Comparison of ENCODE assay signal across 9 mouse cellular contexts in the genomic region with DNA sequence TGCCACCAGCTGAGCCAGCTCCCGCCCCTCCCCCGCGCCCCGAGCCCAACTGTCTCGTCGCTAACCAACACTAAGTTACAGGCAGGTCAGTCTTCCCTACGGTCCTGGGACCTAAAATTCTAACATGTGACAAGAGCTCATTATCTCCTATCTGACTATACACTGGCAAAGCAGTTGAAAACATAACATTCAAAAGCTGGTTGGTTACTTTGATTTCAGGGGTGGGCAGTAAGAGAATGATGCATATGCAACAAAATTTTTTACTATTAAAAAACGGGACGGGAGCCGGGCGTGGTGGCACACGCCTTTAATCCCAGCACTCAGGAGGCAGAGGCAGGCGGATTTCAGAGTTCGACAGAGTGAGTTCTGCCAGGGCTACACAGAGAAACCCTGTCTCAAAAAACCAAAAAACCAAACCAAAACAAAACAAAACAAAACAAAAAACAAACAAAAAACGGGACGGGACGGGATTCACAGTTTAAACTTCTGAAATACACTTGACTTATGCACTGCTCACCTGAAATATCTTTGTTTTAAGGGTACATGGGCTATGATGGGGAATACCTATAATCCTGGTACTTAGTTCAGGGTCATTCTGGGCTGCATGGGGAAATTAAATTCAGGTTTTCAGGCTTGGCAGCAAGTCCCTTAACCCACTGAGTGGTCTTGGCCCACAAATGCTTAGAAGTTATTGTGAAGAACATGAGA. TPM values are rescaled to one million over a fixed set of nuclear protein-coding genes. Genes with fewer than 3 reads are reported as not detected.
DNase-seq lines count a peak whose midpoint lies in the region; ATAC-seq and TF ChIP-seq lines count a peak whose summit lies in the region.
"Had no signal": no experiment of that assay in that cellular context is flagged by ENCODE, and none has a peak within 500 bp of the region (broad histone marks: within the 10 kb centered on the region; RNA-seq: fewer than 3 reads in every experiment).

No protein-coding gene starts in this region.

- H3K27ac ChIP-seq in embryonic facial prominence, embryonic 10.5 days (replicated peaks), result peak overlapping the region; percentile 70
- no peak overlapping the region for H3K27ac ChIP-seq in hindbrain, embryonic 16.5 days (ENCODE audit: low read depth, low read length)
- peak overlapping the region; percentile 46 for H3K27ac ChIP-seq in liver, postnatal 0 days (ENCODE audit: low read depth)

- peak overlapping the region; percentile 44 for H3K4me2 ChIP-seq in hindbrain, embryonic 16.5 days (ENCODE audit: low read length)
- H3K4me2 ChIP-seq in liver, postnatal 0 days (ENCODE audit: low read depth, low read length), result peak overlapping the region; percentile 72

- no peak for ATAC-seq in hindbrain, embryonic 16.5 days
- no peak for ATAC-seq in liver, postnatal 0 days

- H3K4me3 ChIP-seq in embryonic facial prominence, embryonic 10.5 days, result peak overlapping the region; percentile 56
- peak overlapping the region; percentile 13; the same call in 1 of the 2 replicates for H3K4me3 ChIP-seq in hindbrain, embryonic 16.5 days (ENCODE audit: low read length)
- peak overlapping the region; percentile 40 for H3K4me3 ChIP-seq in liver, postnatal 0 days (ENCODE audit: low read depth, low read length)

- H3K36me3 ChIP-seq in embryonic facial prominence, embryonic 10.5 days (replicated peaks), result peaks cover under 1% of the 10 kb centered on the region; the same call in 1 of the 2 replicates
- H3K36me3 ChIP-seq in hindbrain, embryonic 16.5 days (ENCODE audit: control insufficient read depth, insufficient read depth, low read length), result no peaks in the 10 kb centered on the region
- H3K36me3 ChIP-seq in liver, postnatal 0 days (replicated peaks; ENCODE audit: insufficient read depth, low read length), result no peaks in the 10 kb centered on the region

- no peak for TF ChIP-seq EP300 in liver, postnatal 0 days (IDR thresholded peaks at IDR 0.05; ENCODE audit: low read depth)

- no peak for TF ChIP-seq CTCF in liver, postnatal 0 days (IDR thresholded peaks at IDR 0.05; ENCODE audit: low read depth)

- H3K4me1 ChIP-seq in embryonic facial prominence, embryonic 10.5 days, result peaks cover 29% of the 10 kb centered on the region
- peaks cover 11% of the 10 kb centered on the region for H3K4me1 ChIP-seq in hindbrain, embryonic 16.5 days (ENCODE audit: control insufficient read depth, insufficient read depth, low read depth, low read length)
- peaks cover 21% of the 10 kb centered on the region for H3K4me1 ChIP-seq in liver, postnatal 0 days (ENCODE audit: insufficient read depth)

- DNase-seq in adrenal gland, postnatal 14 days, result peak; percentile 35
- no peak for DNase-seq in adrenal gland, postnatal 4 days (ENCODE audit: low spot score in 2 of 2)
- DNase-seq in embryonic facial prominence, embryonic 10.5 days (ENCODE audit: low spot score), result no peak
- peak; percentile 56 for DNase-seq in liver, postnatal 0 days
- no peak for DNase-seq in thymus, postnatal 0 days (ENCODE audit: low spot score)
- no peak for DNase-seq in left cerebral cortex, adult 18-20 months (ENCODE audit: low spot score in 2 of 2)
- no peak for DNase-seq in cerebellum, postnatal 36 days

- H3K27me3 ChIP-seq in embryonic facial prominence, embryonic 10.5 days (replicated peaks; ENCODE audit: low read depth, poor library complexity, severe bottlenecking), result peaks cover 20% of the 10 kb centered on the region
- H3K27me3 ChIP-seq in hindbrain, embryonic 16.5 days (replicated peaks; ENCODE audit: control insufficient read depth, insufficient read depth, low read length), result peaks cover 4% of the 10 kb centered on the region
- H3K27me3 ChIP-seq in liver, postnatal 0 days (ENCODE audit: insufficient read depth, low read length), result no peaks in the 10 kb centered on the region

- WGBS in embryonic facial prominence, embryonic 10.5 days, result 43% methylated on average over 17 of the region's 17 CpGs
- WGBS in hindbrain, embryonic 16.5 days, result 48% methylated on average over 17 of the region's 17 CpGs
- 27% methylated on average over 17 of the region's 17 CpGs for WGBS in liver, postnatal 0 days (ENCODE audit: insufficient replicate concordance)

- no peak overlapping the region for H3K9ac ChIP-seq in hindbrain, embryonic 16.5 days (ENCODE audit: low read depth, low read length)
- peak overlapping the region; percentile 44 for H3K9ac ChIP-seq in liver, postnatal 0 days (replicated peaks)

- H3K9me3 ChIP-seq in embryonic facial prominence, embryonic 10.5 days, result no peaks in the 10 kb centered on the region
- no peaks in the 10 kb centered on the region for H3K9me3 ChIP-seq in hindbrain, embryonic 16.5 days (ENCODE audit: control insufficient read depth, low read length)
- H3K9me3 ChIP-seq in liver, postnatal 0 days (ENCODE audit: low read length), result no peaks in the 10 kb centered on the region

RNA-seq across cellular contexts. Expression of gene Eif4a2, which starts 4.1 kb away (rescaled TPM):
- total RNA-seq in adrenal gland, postnatal 14 days (2021), result 360 and 379 TPM in 2 replicates
- 100 to 1,000 TPM; 482 to 508 TPM for total RNA-seq in adrenal gland, postnatal 4 days (2021)
- polyA plus RNA-seq in embryonic facial prominence, embryonic 10.5 days (2016; fragmentation: Nextera tagmentation; extraction: Ambion mirVana), result 170 and 177 TPM in 2 replicates
- polyA plus RNA-seq in hindbrain, embryonic 16.5 days (2015; fragmentation: Nextera tagmentation; extraction: Ambion mirVana), result 334 and 357 TPM in 2 replicates
- polyA plus RNA-seq in liver, postnatal 0 days (2015; fragmentation: Nextera tagmentation; extraction: Ambion mirVana), result 49.1 and 52.5 TPM in 2 replicates
- polyA plus RNA-seq in thymus, postnatal 0 days (2015; fragmentation: Nextera tagmentation; extraction: Ambion mirVana), result 142 and 150 TPM in 2 replicates
- total RNA-seq in left cerebral cortex, adult 18-20 months (2021), result 100 to 1,000 TPM; 894 to 957 TPM

RNA-seq across cellular contexts. Expression of gene Rfc4, which starts 24.3 kb away (rescaled TPM):
- total RNA-seq in adrenal gland, postnatal 14 days (2021), result 14.5 and 15.2 TPM in 2 replicates
- 10 to 100 TPM; 24.2 to 25.5 TPM for total RNA-seq in adrenal gland, postnatal 4 days (2021)
- polyA plus RNA-seq in embryonic facial prominence, embryonic 10.5 days (2016; fragmentation: Nextera tagmentation; extraction: Ambion mirVana), result 208 and 218 TPM in 2 replicates
- polyA plus RNA-seq in hindbrain, embryonic 16.5 days (2015; fragmentation: Nextera tagmentation; extraction: Ambion mirVana), result 38.5 and 39.1 TPM in 2 replicates
- 54.3 and 59.4 TPM in 2 replicates for polyA plus RNA-seq in liver, postnatal 0 days (2015; fragmentation: Nextera tagmentation; extraction: Ambion mirVana)
- polyA plus RNA-seq in thymus, postnatal 0 days (2015; fragmentation: Nextera tagmentation; extraction: Ambion mirVana), result 158 and 177 TPM in 2 replicates
- 1 to 10 TPM; 5.0 to 6.5 TPM for total RNA-seq in left cerebral cortex, adult 18-20 months (2021)

RNA-seq across cellular contexts. Expression of gene Adipoq, which starts 43.1 kb away (rescaled TPM):
- total RNA-seq in adrenal gland, postnatal 14 days (2021), result 317 and 319 TPM in 2 replicates
- 100 to 1,000 TPM; 119 to 145 TPM for total RNA-seq in adrenal gland, postnatal 4 days (2021)
- polyA plus RNA-seq in embryonic facial prominence, embryonic 10.5 days (2016; fragmentation: Nextera tagmentation; extraction: Ambion mirVana), result not detected in 2 replicates
- polyA plus RNA-seq in hindbrain, embryonic 16.5 days (2015; fragmentation: Nextera tagmentation; extraction: Ambion mirVana), result 0.32 TPM in 1 of 2 replicates, not detected in the other
- polyA plus RNA-seq in liver, postnatal 0 days (2015; fragmentation: Nextera tagmentation; extraction: Ambion mirVana), result not detected in 2 replicates
- polyA plus RNA-seq in thymus, postnatal 0 days (2015; fragmentation: Nextera tagmentation; extraction: Ambion mirVana), result 0.69 and 4.6 TPM in 2 replicates
- not detected for total RNA-seq in left cerebral cortex, adult 18-20 months (2021)

RNA-seq across cellular contexts. Expression of gene Kng1, which starts 45.5 kb away (rescaled TPM):
- 13.1 and 215 TPM in 2 replicates for total RNA-seq in adrenal gland, postnatal 14 days (2021)
- total RNA-seq in adrenal gland, postnatal 4 days (2021), result 100 to 1,000 TPM in 1 of 2 experiments, 10 to 100 TPM in 1; 10.7 to 386 TPM
- polyA plus RNA-seq in embryonic facial prominence, embryonic 10.5 days (2016; fragmentation: Nextera tagmentation; extraction: Ambion mirVana), result not detected in 2 replicates
- polyA plus RNA-seq in hindbrain, embryonic 16.5 days (2015; fragmentation: Nextera tagmentation; extraction: Ambion mirVana), result 0.10 TPM in 1 of 2 replicates, not detected in the other
- 5,182 and 5,316 TPM in 2 replicates for polyA plus RNA-seq in liver, postnatal 0 days (2015; fragmentation: Nextera tagmentation; extraction: Ambion mirVana)
- polyA plus RNA-seq in thymus, postnatal 0 days (2015; fragmentation: Nextera tagmentation; extraction: Ambion mirVana), result 0.17 and 0.76 TPM in 2 replicates
- not detected for total RNA-seq in left cerebral cortex, adult 18-20 months (2021)
- polyA plus RNA-seq: cortical plate, adult 2 months had no signal

Comparison
In these comparisons a context has a peak if more than half of its experiments do, and no peak if none do; other contexts are left out.
1. DNase-seq: peak in adrenal gland, postnatal 14 days (single experiment) and liver, postnatal 0 days (single experiment); none in adrenal gland, postnatal 4 days (0 of 2), embryonic facial prominence, embryonic 10.5 days (single experiment), thymus, postnatal 0 days (single experiment), left cerebral cortex, adult 18-20 months (0 of 2) and cerebellum, postnatal 36 days (0 of 2).
2. Peak in every context shown above with its lines, with median percentiles within 50 percentile points of each other: H3K4me3 ChIP-seq.